Mouse (Mus musculus) liver, adult 2 months (tissue): ENCODE measurements at regions not wholly inside any gene's neighbourhood (a gene's known extent, or its start where the extent isn't known, plus 50 kb on each side); places are given as distances from the start of the nearest gene placed in this dataset.

Source experiments
- DNase-seq: peaks from one replicate; pipeline ENCODE4 v3.0.0-alpha.2; 2011; ENCODE audit warnings: low read depth, low spot score; ENCODE audit errors: extremely low read depth
- H3K27ac ChIP-seq: fragments of 200-500 bp; replicated peaks from 2 replicates; pipeline ENCODE4 v1.5.1; 2012; ENCODE audit warnings: low read depth, mild to moderate bottlenecking, control low read depth, inconsistent platforms, low read length; ENCODE audit not compliant: insufficient read depth
- H3K27me3 ChIP-seq: fragments of 200-500 bp; 2 replicates; pipeline ENCODE4 v1.6.1; 2012; ENCODE audit warnings: mild to moderate bottlenecking, moderate library complexity, low read length, inconsistent platforms; ENCODE audit not compliant: control insufficient read depth, insufficient read depth
- H3K36me3 ChIP-seq: fragments of 200-500 bp; 2 replicates; pipeline ENCODE4 v1.6.1; 2012; ENCODE audit warnings: low read length, inconsistent platforms; ENCODE audit not compliant: control insufficient read depth, insufficient read depth
- H3K4me1 ChIP-seq: fragments of 200-500 bp; 2 replicates; pipeline ENCODE4 v1.6.1; 2011; ENCODE audit warnings: low read length; ENCODE audit not compliant: control insufficient read depth, insufficient read depth
- H3K4me3 ChIP-seq: fragments of 200-500 bp; 2 replicates; pipeline ENCODE4 v1.5.1; 2011; ENCODE audit warnings: low read depth, mild to moderate bottlenecking, control low read depth, low read length, moderate library complexity; ENCODE audit not compliant: insufficient read depth
- H3K79me2 ChIP-seq: fragments of 200-500 bp; 2 replicates; pipeline ENCODE4 v1.6.1; 2012; ENCODE audit warnings: inconsistent platforms, mild to moderate bottlenecking, low read length, moderate library complexity; ENCODE audit not compliant: control insufficient read depth, insufficient read depth
- H3K9ac ChIP-seq: fragments of 200-500 bp; 2 replicates; pipeline ENCODE4 v1.6.1; 2012; ENCODE audit warnings: low read depth, mild to moderate bottlenecking, control low read depth, inconsistent platforms, low read length
- CTCF ChIP-seq: fragments of 200-500 bp; IDR thresholded peaks from 2 replicates; pipeline ENCODE4 v1.5.1; 2011; ENCODE audit warnings: low read depth, low read length, control low read depth
- POLR2A ChIP-seq: fragments of 200-500 bp; IDR thresholded peaks from 2 replicates; pipeline ENCODE4 v1.6.1; 2011; ENCODE audit warnings: low read length, control low read depth; ENCODE audit not compliant: insufficient read depth; ENCODE audit errors: extremely low read depth
- WGBS: fragments of 180-500 bp; shearing (Covaris S2); methylation state at CpG from one replicate; pipeline ENCODE4 v1.1.7; 2018; 5-methylcytosine and 5-hydroxymethylcytosine counted together

DNA sequence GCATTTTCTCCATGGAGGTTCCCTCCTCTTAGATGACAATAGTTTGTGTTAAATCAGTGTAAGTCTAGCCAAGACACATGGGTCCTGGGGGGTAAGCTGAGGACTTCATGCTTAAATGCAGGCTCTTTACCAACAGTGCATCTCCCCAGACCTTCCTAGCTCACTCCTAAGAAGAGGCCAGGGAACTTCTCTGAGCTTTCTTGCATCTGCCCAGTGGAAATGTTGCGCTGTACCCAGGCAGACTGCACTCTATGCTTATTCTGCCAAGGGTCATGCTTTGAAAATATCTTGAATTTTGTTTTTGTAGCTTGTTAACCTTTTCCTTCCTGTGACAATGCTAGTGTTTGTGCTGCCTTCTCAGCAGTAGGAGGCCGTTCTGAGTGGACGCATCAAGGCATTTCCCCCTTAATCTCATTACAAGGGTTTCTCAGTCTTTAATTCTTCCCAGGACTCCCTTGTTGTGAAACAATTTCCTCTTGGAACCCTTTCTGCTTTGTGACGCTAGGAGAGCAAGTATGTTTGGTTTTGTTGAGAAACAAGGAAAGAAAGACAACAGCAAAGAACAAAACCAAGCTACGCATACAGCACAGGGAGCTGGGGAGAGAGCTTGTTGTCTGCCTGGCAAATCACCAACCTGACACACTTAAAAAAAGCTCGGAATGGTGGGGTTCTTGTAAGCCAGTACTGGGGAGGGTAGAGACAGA, 88.3 kb upstream of the Irf2bp2 start:
- no peak overlapping the region for H3K9ac ChIP-seq
- H3K27me3 ChIP-seq = no peaks in the 10 kb centered on the region
- WGBS = 76% methylated on average over 6 of the region's 6 CpGs
- no peak for TF ChIP-seq CTCF
- H3K36me3 ChIP-seq = no peaks in the 10 kb centered on the region
- H3K27ac ChIP-seq = no peak overlapping the region
- peaks cover 7% of the 10 kb centered on the region; the same call in 1 of the 2 replicates for H3K4me1 ChIP-seq
- no peak for DNase-seq
- H3K79me2 ChIP-seq = no peaks in the 10 kb centered on the region
- no peak overlapping the region for H3K4me3 ChIP-seq

DNA sequence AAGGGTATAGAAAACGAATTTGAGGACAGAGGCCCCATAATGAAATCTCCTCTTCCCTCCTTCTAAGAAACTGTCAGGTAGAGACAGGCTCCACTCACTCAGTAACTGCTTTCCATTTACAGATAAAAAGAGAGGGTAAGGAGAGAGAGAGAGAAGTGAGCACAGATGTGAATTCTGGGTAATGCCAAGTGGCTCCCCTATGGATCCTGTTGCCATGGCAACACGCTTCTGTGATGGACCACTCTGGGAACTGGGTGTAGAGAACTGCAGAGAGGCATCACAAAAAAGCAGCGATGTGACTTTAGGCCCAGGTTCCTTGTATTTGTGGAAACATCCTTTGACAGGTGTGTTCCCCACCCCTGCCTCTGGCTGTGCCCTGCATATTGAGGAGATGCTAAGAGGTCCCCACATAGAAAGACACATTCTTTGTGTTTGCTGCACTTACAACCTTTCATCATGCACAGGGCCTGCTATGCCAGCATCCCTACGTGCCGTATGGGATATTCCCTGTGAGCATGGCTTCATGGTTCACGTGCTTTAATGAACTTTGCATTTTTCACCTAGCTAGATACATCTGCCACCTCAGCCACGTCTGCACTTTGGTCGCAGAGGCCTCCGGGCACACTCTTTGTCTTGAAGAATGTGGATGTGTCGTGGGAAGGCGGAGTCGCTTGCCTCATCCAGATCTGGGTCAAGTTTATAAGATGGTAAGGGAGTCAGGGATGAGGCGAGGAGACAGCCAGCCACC, 84.4 kb upstream of the Irf2bp2 start:
- H3K27me3 ChIP-seq = no peaks in the 10 kb centered on the region
- TF ChIP-seq POLR2A = no peak
- TF ChIP-seq CTCF = no peak
- no peaks in the 10 kb centered on the region for H3K79me2 ChIP-seq
- no peaks in the 10 kb centered on the region for H3K4me1 ChIP-seq
- H3K9ac ChIP-seq = no peak overlapping the region
- 93% methylated on average over 13 of the region's 13 CpGs for WGBS
- no peak overlapping the region for H3K4me3 ChIP-seq
- DNase-seq = no peak
- no peaks in the 10 kb centered on the region for H3K36me3 ChIP-seq
- no peak overlapping the region for H3K27ac ChIP-seq

DNA sequence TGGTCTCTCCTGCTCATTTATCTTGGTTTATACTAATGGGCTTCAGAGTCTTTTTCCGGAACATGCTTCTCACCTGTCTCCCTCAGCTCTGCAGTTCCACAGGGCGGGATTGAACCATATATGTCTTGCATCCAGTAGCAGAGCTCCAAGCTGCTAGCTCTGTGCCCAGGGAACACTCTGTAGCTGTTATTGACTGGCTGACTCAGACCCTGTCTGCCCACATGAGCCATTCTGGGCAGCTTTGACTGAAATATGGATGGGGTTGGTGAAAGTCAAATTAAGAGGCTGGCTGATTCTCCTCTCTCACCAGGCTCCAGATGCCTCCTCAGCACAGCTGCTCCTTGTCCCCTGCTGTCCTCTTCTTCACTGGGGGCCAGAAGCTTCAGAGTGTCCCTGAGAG, 81.4 kb upstream of the Irf2bp2 start:
- WGBS = 98% methylated on average over 2 of the region's 2 CpGs
- H3K27ac ChIP-seq = no peak overlapping the region
- DNase-seq = no peak
- H3K4me3 ChIP-seq = no peak overlapping the region
- no peaks in the 10 kb centered on the region for H3K4me1 ChIP-seq
- no peaks in the 10 kb centered on the region for H3K36me3 ChIP-seq
- H3K9ac ChIP-seq = no peak overlapping the region
- no peaks in the 10 kb centered on the region for H3K27me3 ChIP-seq
- no peaks in the 10 kb centered on the region for H3K79me2 ChIP-seq
- no peak for TF ChIP-seq POLR2A
- TF ChIP-seq CTCF = no peak

DNA sequence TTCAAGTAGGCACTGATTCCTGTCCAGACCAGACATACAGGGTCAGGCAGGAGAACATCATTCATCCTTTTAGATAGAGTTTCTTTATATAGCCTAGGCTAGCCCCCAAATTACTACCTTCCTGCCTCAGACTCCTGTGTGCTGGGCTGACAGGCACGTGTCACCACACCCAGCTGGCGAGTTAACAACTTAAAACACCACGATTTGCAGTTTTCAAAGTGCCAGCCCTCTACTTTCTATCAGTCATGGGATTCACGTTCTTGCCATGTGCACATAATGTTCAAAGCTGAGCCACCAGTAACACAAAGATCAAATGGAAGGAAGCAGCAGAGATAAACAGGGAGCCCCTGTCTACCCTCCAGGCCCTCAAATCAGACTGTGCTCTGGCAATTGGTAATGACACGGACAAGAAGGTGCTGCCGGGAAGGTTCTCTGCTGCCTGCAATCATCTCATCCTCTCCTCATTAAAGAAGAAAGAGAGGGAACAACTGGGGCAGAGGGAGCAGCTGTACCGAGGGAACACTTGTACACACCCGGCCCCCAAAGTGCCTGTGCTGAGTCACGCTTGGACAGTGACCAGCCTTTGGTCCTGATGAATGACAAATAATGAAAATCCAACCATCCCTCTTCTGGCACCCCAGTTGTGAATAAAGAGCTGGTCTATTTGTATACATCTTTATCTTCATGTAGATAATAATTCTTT, 79.4 kb upstream of the Irf2bp2 start:
- H3K9ac ChIP-seq = no peak overlapping the region
- no peaks in the 10 kb centered on the region for H3K36me3 ChIP-seq
- H3K27me3 ChIP-seq = no peaks in the 10 kb centered on the region
- no peak overlapping the region for H3K4me3 ChIP-seq
- 78% methylated on average over 9 of the region's 9 CpGs for WGBS
- H3K27ac ChIP-seq = no peak overlapping the region
- TF ChIP-seq CTCF (no peak), POLR2A (no peak)
- no peaks in the 10 kb centered on the region for H3K79me2 ChIP-seq
- DNase-seq = no peak
- peaks cover 3% of the 10 kb centered on the region; the same call in 1 of the 2 replicates for H3K4me1 ChIP-seq

DNA sequence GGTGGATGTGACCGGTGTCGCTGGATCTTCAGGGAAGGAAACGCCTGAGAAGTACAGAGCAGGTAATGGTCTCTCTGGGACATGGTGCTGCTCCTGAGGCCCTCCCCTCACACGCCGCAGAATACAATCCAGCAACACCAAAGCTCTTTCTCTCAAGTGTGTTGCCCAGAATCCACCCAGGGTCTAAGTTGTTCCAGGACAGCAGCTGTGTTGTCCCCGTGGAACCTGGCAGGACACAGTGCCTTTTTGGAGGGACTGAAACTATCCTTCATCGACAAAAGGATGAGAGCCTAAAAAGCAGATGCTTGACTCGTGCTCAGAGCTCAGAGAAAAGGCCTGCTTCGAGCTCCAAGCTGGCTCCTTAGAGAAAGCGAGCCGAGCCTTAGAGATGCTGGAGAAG, 77.8 kb upstream of the Irf2bp2 start:
- no peak for TF ChIP-seq POLR2A
- TF ChIP-seq CTCF = no peak
- no peak overlapping the region for H3K9ac ChIP-seq

DNA sequence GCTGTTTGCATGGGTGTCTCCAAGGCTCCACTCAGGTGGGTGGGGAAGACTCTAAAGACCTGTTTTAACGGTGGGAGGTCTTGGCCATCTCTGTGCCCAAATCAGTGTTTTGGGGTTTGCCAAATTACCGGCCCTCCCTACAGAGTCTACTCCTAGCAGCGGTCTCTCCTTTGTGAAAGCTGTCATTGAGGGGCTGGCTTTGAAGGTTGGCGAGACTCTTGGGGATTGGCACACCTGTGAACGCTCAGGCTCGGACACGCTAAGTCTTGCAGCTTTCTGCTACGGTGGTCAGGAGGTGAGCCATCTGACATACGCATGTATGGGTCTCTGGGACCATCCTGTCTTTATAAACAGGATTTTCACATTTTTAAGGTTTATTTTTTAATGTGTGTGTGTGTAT, 76.1 kb upstream of the Irf2bp2 start:
- TF ChIP-seq POLR2A = no peak
- no peak for TF ChIP-seq CTCF
- H3K4me1 ChIP-seq = peaks cover 19% of the 10 kb centered on the region
- H3K27me3 ChIP-seq = no peaks in the 10 kb centered on the region
- WGBS = 96% methylated on average over 9 of the region's 9 CpGs
- no peaks in the 10 kb centered on the region for H3K79me2 ChIP-seq
- H3K9ac ChIP-seq = no peak overlapping the region
- no peak overlapping the region for H3K27ac ChIP-seq
- no peak overlapping the region for H3K4me3 ChIP-seq
- H3K36me3 ChIP-seq = no peaks in the 10 kb centered on the region
- no peak for DNase-seq

More for the DNA sequence above, 77.8 kb upstream of the Irf2bp2 start:
- H3K27me3 ChIP-seq = no peaks in the 10 kb centered on the region
- WGBS = 97% methylated on average over 11 of the region's 11 CpGs
- H3K36me3 ChIP-seq = no peaks in the 10 kb centered on the region
- H3K27ac ChIP-seq = no peak overlapping the region
- no peak overlapping the region for H3K4me3 ChIP-seq
- no peaks in the 10 kb centered on the region for H3K79me2 ChIP-seq
- H3K4me1 ChIP-seq = peaks cover 17% of the 10 kb centered on the region
- DNase-seq = no peak
